Mouse (Mus musculus) inflammation-experienced regulatory T-cells, adult 16 weeks (primary cell): ENCODE measurements around the gene Olfr478. TPM values are rescaled to one million over a fixed set of nuclear protein-coding genes. Genes with fewer than 3 reads are reported as not detected.

Experiments used
- polyA plus RNA-seq: library from polyadenylated mRNA; unstranded; fragments of 100-300 nt; shearing (Covaris generic); gene quantifications from one replicate; pipeline ENCODE4 v1.2.1, GENCODE M21; 2017

Gene Olfr478
- polyA plus RNA-seq, result not detected

GRCm38 (mm10) chr7:108033889-108034288, at the start of gene Olfr478:
Olfr478 (minus strand) TSS chr7:108033989.

GRCm38 (mm10) chr7:108079555-108079954, 45.8 kb upstream of the Olfr478 start, which contains the start of gene Olfr481:
Olfr481 (plus strand) TSS chr7:108079855.

GRCm38 (mm10) chr7:108067246-108067645, 33.5 kb upstream of the Olfr478 start, which contains the start of gene Olfr480:
Olfr480 (minus strand) TSS chr7:108067346.

GRCm38 (mm10) chr7:108050393-108050792, 16.6 kb upstream of the Olfr478 start, which contains the start of gene Olfr479:
Olfr479 (plus strand) TSS chr7:108050693.

GRCm38 (mm10) chr7:107986393-107986792, 47.4 kb downstream of the Olfr478 start, which contains the start of gene Olfr477:
Olfr477 (plus strand) TSS chr7:107986693.

Other genes with a start within 250 kb of the Olfr478 start
- not detected for gene Ovch2, start 232.8 kb downstream of the Olfr478 start, polyA plus RNA-seq
- gene Olfr467, start 221.7 kb downstream of the Olfr478 start, polyA plus RNA-seq, result not detected
- gene Olfr469, start 208.4 kb downstream of the Olfr478 start, polyA plus RNA-seq, result not detected
- gene Olfr470, start 186.5 kb downstream of the Olfr478 start, polyA plus RNA-seq, result not detected
- 0.07 TPM for gene Olfr472, start 136.1 kb downstream of the Olfr478 start, polyA plus RNA-seq
- gene Olfr473, start 103.5 kb downstream of the Olfr478 start, polyA plus RNA-seq, result not detected
- not detected for gene Olfr474, start 79.3 kb downstream of the Olfr478 start, polyA plus RNA-seq
- gene Olfr476, start 69.2 kb downstream of the Olfr478 start, polyA plus RNA-seq, result not detected
- not detected for gene Olfr477, start 47.3 kb downstream of the Olfr478 start, polyA plus RNA-seq
- gene Olfr479, start 16.7 kb upstream of the Olfr478 start, polyA plus RNA-seq, result not detected
- gene Olfr480, start 33.4 kb upstream of the Olfr478 start, polyA plus RNA-seq, result not detected
- not detected for gene Olfr481, start 45.9 kb upstream of the Olfr478 start, polyA plus RNA-seq
- 0.16 TPM for gene Olfr482, start 63.6 kb upstream of the Olfr478 start, polyA plus RNA-seq
- not detected for gene Olfr483, start 66.9 kb upstream of the Olfr478 start, polyA plus RNA-seq
- not detected for gene Olfr484, start 93.5 kb upstream of the Olfr478 start, polyA plus RNA-seq
- gene Olfr485, start 125.9 kb upstream of the Olfr478 start, polyA plus RNA-seq, result not detected
- gene Olfr486, start 138.8 kb upstream of the Olfr478 start, polyA plus RNA-seq, result not detected
- not detected for gene Olfr487, start 180.6 kb upstream of the Olfr478 start, polyA plus RNA-seq
- not detected for gene Olfr488, start 224.4 kb upstream of the Olfr478 start, polyA plus RNA-seq